Mouse (Mus musculus) brain, embryonic 14.5 days (tissue): ENCODE measurements around the gene Pcdh15. TPM values are rescaled to one million over a fixed set of nuclear protein-coding genes. Genes with fewer than 3 reads are reported as not detected.

Experiments
- DNase-seq: peaks from one replicate; pipeline ENCODE4 v3.0.0-alpha.2; 2011; ENCODE audit warnings: low read depth
- CTCF ChIP-seq: fragments of 200-500 bp; IDR thresholded peaks from 2 replicates; pipeline ENCODE4 v1.5.1; 2012; ENCODE audit warnings: inconsistent platforms, mild to moderate bottlenecking, moderate library complexity, borderline replicate concordance; ENCODE audit not compliant: insufficient read depth, insufficient read length; ENCODE audit errors: extremely low read depth
- POLR2A ChIP-seq: fragments of 200-500 bp; IDR thresholded peaks from 2 replicates; pipeline ENCODE4 v1.6.1; 2012; ENCODE audit warnings: mild to moderate bottlenecking, inconsistent platforms, borderline replicate concordance; ENCODE audit not compliant: poor library complexity, insufficient read depth, insufficient read length, severe bottlenecking; ENCODE audit errors: extremely low read depth
- polyA plus RNA-seq: library from polyadenylated mRNA; depleted of rRNA; stranded (reverse); fragments of >200 nt; gene quantifications from 2 replicates; pipeline ENCODE4 v1.2.3, GENCODE M21; 2012

Pcdh15 gene
- polyA plus RNA-seq, 1 experiment, result 10.1 TPM

- no peak for TF ChIP-seq POLR2A
- no peak for DNase-seq
Observed at GRCm38 (mm10) chr10:74359526-74359925, 1260.4 kb downstream of the Pcdh15 start.

- no peak for TF ChIP-seq CTCF
- no peak for TF ChIP-seq POLR2A
- no peak for DNase-seq
Observed at GRCm38 (mm10) chr10:74378697-74379096, 1279.6 kb downstream of the Pcdh15 start.

GRCm38 (mm10) chr10:74379276-74380134, 1280.4 kb downstream of the Pcdh15 start:
- TF ChIP-seq POLR2A (no peak), CTCF (no peak)
- peak; percentile 57 for DNase-seq

- peak; percentile 83 for DNase-seq
- TF ChIP-seq POLR2A, result no peak
- no peak for TF ChIP-seq CTCF
Observed at GRCm38 (mm10) chr10:74387538-74388499, 1288.7 kb downstream of the Pcdh15 start.

- TF ChIP-seq CTCF (no peak), POLR2A (no peak)
- DNase-seq, result no peak
Observed at GRCm38 (mm10) chr10:74403111-74403510, 1304.0 kb downstream of the Pcdh15 start.

GRCm38 (mm10) chr10:74414021-74414420, 1314.9 kb downstream of the Pcdh15 start:
- DNase-seq, result peak; percentile 9
- TF ChIP-seq CTCF (no peak), POLR2A (no peak)

- no peak for DNase-seq
Observed at GRCm38 (mm10) chr10:74414945-74415344, 1315.8 kb downstream of the Pcdh15 start.

GRCm38 (mm10) chr10:74415359-74415758, 1316.2 kb downstream of the Pcdh15 start:
- TF ChIP-seq CTCF (no peak), POLR2A (no peak)
- no peak for DNase-seq

More at GRCm38 (mm10) chr10:74414945-74415344, 1315.8 kb downstream of the Pcdh15 start:
- TF ChIP-seq CTCF, result no peak
- TF ChIP-seq POLR2A, result no peak

- TF ChIP-seq CTCF (no peak), POLR2A (no peak)
- DNase-seq, result peak; percentile 16
Observed at GRCm38 (mm10) chr10:74415949-74416348, 1316.8 kb downstream of the Pcdh15 start.

- peak; percentile 45 for DNase-seq
- no peak for TF ChIP-seq CTCF
- TF ChIP-seq POLR2A, result no peak
Observed at GRCm38 (mm10) chr10:74450069-74450468, 1350.9 kb downstream of the Pcdh15 start.

- TF ChIP-seq CTCF, result no peak
- TF ChIP-seq POLR2A, result no peak
- peak; percentile 68 for DNase-seq
Observed at GRCm38 (mm10) chr10:74463972-74464371, 1364.8 kb downstream of the Pcdh15 start.

GRCm38 (mm10) chr10:74480779-74481178, 1381.6 kb downstream of the Pcdh15 start:
- TF ChIP-seq CTCF (no peak), POLR2A (no peak)
- peak; percentile 82 for DNase-seq
